Mouse (Mus musculus): Measurements from ENCODE around the gene Fcrl5.

Gene Fcrl5

GRCm38 (mm10) chr3:87528841-87529240 lies 93.3 kb downstream of the Fcrl5 start:
- DNase-seq (ENCODE audit: low read depth) = peak; percentile 67

- DNase-seq (ENCODE audit: low read depth) = peak; percentile 97
These were observed 94.0 kb downstream of the Fcrl5 start for GRCm38 (mm10) chr3:87529568-87529967.

GRCm38 (mm10) chr3:87530234-87530633 lies 94.7 kb downstream of the Fcrl5 start:
- no peak for DNase-seq (ENCODE audit: low read depth)

- DNase-seq (ENCODE audit: low read depth) = no peak
These were observed 98.2 kb downstream of the Fcrl5 start for GRCm38 (mm10) chr3:87533667-87534378.

- peak; percentile 44 for DNase-seq (ENCODE audit: low read depth)
These were observed 102.5 kb downstream of the Fcrl5 start for GRCm38 (mm10) chr3:87538034-87538433.

- DNase-seq (ENCODE audit: low read depth) = no peak
These were observed 104.6 kb downstream of the Fcrl5 start for GRCm38 (mm10) chr3:87540028-87540675.

- no peak for DNase-seq (ENCODE audit: low read depth)
These were observed 105.1 kb downstream of the Fcrl5 start for GRCm38 (mm10) chr3:87540714-87541113.

- no peak for DNase-seq (ENCODE audit: low read depth)
These were observed 107.1 kb downstream of the Fcrl5 start for GRCm38 (mm10) chr3:87542481-87543215.

GRCm38 (mm10) chr3:87545554-87545953 lies 110.0 kb downstream of the Fcrl5 start:
- DNase-seq (ENCODE audit: low read depth) = no peak

- DNase-seq (ENCODE audit: low read depth) = no peak
These were observed 110.7 kb downstream of the Fcrl5 start for GRCm38 (mm10) chr3:87546291-87546721.

GRCm38 (mm10) chr3:87549908-87550307 lies 114.3 kb downstream of the Fcrl5 start:
- DNase-seq (ENCODE audit: low read depth) = no peak
